Mouse (Mus musculus): ENCODE measurements around the gene Ccnd1.

DNA sequence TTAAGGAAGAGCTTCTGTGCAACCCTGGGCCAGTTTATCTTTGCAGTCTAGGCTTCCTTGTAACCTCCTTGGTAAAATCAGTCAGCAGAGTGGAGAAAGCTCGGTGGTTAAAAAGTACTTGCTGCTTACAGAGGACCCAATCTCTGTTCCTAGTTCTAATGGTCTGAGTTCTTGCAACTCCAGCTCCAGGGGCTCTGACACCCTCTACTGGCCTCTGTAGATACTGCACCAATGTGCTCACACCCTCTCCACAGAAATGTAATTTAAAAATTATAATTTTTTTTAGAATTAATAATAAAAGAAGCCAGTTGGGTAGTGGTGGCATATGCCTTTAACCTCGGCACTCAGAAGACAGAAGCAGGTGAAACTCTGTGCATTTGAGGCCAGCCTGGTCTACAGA, 52.1 kb downstream of the Ccnd1 start:
- TF ChIP-seq CTCF (IDR thresholded peaks at IDR 0.05; ENCODE audit: low read depth) (peak; percentile 34), EP300 (IDR thresholded peaks at IDR 0.05; ENCODE audit: low read depth) (no peak)
